Mouse (Mus musculus) liver, postnatal 0 days (tissue): ENCODE data around the gene Ermard. TPM values are rescaled to one million over a fixed set of nuclear protein-coding genes. Genes with fewer than 3 reads are reported as not detected.
"Not testable (repeated sequence)": the region's sequence is repeated elsewhere in the genome, so short reads cannot be mapped to it uniquely, and the experiment has no call there.

ENCODE experiments used
- ATAC-seq: fragments of 200-750 bp; cut with Nextera tagmentation; 2 replicates; pipeline ENCODE4 v1.8.0; 2017; ENCODE audit warnings: mild to moderate bottlenecking, moderate library complexity
- DNase-seq: peaks from one replicate; pipeline ENCODE4 v3.0.0-alpha.2; 2016
- H3K27ac ChIP-seq: fragments of 300-500 bp; sonication (generic); 2 replicates; pipeline ENCODE4 v1.5.1; 2014; ENCODE audit warnings: antibody characterized with exemption, moderate library complexity, mild to moderate bottlenecking, low read depth
- H3K27me3 ChIP-seq: fragments of 300-500 bp; sonication (generic); 2 replicates; pipeline ENCODE4 v1.6.1; 2014; ENCODE audit warnings: low read length, control low read depth, mixed read lengths; ENCODE audit not compliant: insufficient read depth
- H3K36me3 ChIP-seq: fragments of 300-500 bp; sonication (generic); replicated peaks from 2 replicates; pipeline ENCODE4 v1.6.1; 2014; ENCODE audit warnings: mild to moderate bottlenecking, control low read depth, low read length, moderate library complexity, mixed read lengths; ENCODE audit not compliant: insufficient read depth
- H3K4me1 ChIP-seq: fragments of 300-500 bp; sonication (generic); 2 replicates; pipeline ENCODE4 v1.6.1; 2014; ENCODE audit warnings: antibody characterized with exemption, mild to moderate bottlenecking, control low read depth; ENCODE audit not compliant: insufficient read depth
- H3K4me2 ChIP-seq: fragments of 300-500 bp; sonication (generic); 2 replicates; pipeline ENCODE4 v1.6.1; 2014; ENCODE audit warnings: low read depth, mild to moderate bottlenecking, low read length, moderate library complexity, mixed read lengths
- H3K4me3 ChIP-seq: fragments of 300-500 bp; sonication (generic); 2 replicates; pipeline ENCODE4 v1.5.1; 2014; ENCODE audit warnings: low read depth, low read length
- H3K9ac ChIP-seq: fragments of 300-500 bp; sonication (generic); replicated peaks from 2 replicates; pipeline ENCODE4 v1.6.1; 2014; ENCODE audit warnings: mild to moderate bottlenecking, moderate library complexity
- H3K9me3 ChIP-seq: fragments of 300-500 bp; sonication (generic); 2 replicates; pipeline ENCODE4 v1.6.1; 2016; ENCODE audit warnings: mild to moderate bottlenecking, control low read depth, low read length, mixed read lengths
- WGBS: fragments of 180-500 bp; shearing (Covaris S2); extraction: QIAGEN DNeasy Blood & Tissue Kit; methylation state at CpG from one replicate; pipeline ENCODE4 v1.1.7; 2014; ENCODE audit not compliant: insufficient replicate concordance; 5-methylcytosine and 5-hydroxymethylcytosine counted together
- polyA plus RNA-seq: library from polyadenylated mRNA; unstranded; fragments of >200 nt; fragmentation: Nextera tagmentation; extraction: Ambion mirVana; gene quantifications from 2 replicates; pipeline ENCODE4 v1.2.1, GENCODE M21; 2015

Ermard gene
- polyA plus RNA-seq, 1 experiment from 2014 or later = 27.2 TPM

- not testable (repeated sequence) for H3K9ac ChIP-seq, H3K9me3 ChIP-seq, H3K4me1 ChIP-seq, H3K36me3 ChIP-seq, H3K27ac ChIP-seq, H3K4me3 ChIP-seq, H3K4me2 ChIP-seq, H3K27me3 ChIP-seq, DNase-seq
- WGBS = no CpG with 5 or more reads among the region's 48 CpGs
- ATAC-seq = peak; percentile 46
Measured at GRCm38 (mm10) chr17:15024502-15025193, 16.4 kb upstream of the Ermard start.

DNA sequence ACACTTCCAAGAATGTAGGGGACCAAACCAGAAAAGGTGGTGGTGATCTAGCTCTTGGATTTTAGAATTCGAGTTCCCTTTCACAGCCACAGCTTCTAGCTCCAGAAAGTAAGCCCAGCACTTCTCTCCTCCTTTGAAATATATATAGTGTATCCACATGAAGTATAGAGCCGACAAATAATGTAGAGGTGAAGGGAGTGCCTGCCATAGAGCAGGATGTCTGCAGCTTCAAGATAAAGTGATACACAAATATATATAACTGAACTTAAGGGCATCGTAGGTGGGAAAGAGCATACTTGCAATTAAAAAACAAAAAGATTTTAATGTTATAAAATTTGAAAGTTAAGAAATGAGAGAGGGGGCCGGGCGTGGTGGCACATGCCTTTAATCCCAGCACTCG, 15.5 kb upstream of the Ermard start:
- DNase-seq, H3K9me3 ChIP-seq, H3K4me3 ChIP-seq, ATAC-seq, H3K27ac ChIP-seq, H3K27me3 ChIP-seq, H3K4me1 ChIP-seq, H3K36me3 ChIP-seq, H3K4me2 ChIP-seq, H3K9ac ChIP-seq: not testable (repeated sequence)
- no CpG with 5 or more reads among the region's 6 CpGs for WGBS

GRCm38 (mm10) chr17:15031414-15031813, 9.6 kb upstream of the Ermard start:
- ATAC-seq = peak; percentile 80
- not testable (repeated sequence) for H3K9me3 ChIP-seq, H3K27me3 ChIP-seq

DNA sequence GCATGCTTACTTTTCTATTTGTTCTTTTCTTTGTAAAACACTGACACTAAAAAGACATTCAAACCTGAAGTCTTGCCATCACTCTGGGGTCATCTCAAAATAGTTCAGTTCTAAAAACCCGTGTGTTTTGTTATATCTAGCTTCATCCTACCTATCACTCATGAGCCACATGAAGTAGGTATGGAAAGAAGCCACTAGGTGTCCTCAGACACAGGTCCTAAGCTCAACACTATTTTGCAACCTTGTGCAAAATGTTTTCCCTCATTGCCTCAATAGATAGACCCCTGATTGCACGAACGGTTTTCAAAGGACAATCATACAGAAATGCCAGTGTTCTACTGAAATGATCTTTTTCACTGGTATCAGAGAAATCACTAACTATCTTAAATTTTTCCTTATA, 553 bp upstream of the Ermard start:
- H3K27me3 ChIP-seq, H3K9ac ChIP-seq, H3K9me3 ChIP-seq, H3K36me3 ChIP-seq, H3K27ac ChIP-seq, H3K4me1 ChIP-seq, H3K4me2 ChIP-seq, H3K4me3 ChIP-seq, DNase-seq: not testable (repeated sequence)
- WGBS = no CpG with 5 or more reads among the region's 3 CpGs
- peak; percentile 47 for ATAC-seq

More at GRCm38 (mm10) chr17:15031414-15031813, 9.6 kb upstream of the Ermard start:
- H3K4me1 ChIP-seq, H3K9ac ChIP-seq, H3K4me2 ChIP-seq, H3K36me3 ChIP-seq, H3K4me3 ChIP-seq, DNase-seq, H3K27ac ChIP-seq: not testable (repeated sequence)
- WGBS = no CpG with 5 or more reads among the region's 4 CpGs

DNA sequence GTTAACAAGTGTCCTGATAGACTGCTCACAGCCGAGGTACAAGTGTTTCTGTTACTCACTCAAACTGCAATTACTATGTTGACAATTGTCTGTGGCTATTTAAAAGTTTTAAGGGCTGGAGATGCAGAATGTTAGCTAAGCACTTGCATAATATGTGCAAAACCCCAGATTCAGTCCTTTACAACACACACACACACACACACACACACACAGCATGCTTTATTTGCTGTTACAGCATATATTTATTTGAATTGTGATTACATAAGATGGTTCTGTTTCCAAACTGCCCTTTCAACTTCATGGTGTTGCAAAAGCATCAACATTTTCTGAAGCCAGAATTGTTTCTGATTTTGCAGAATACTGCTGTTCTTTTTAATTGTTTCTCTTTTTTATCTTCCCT, 9.3 kb downstream of the Ermard start:
- not testable (repeated sequence) for H3K4me3 ChIP-seq, H3K9me3 ChIP-seq, H3K4me1 ChIP-seq, H3K27ac ChIP-seq, H3K9ac ChIP-seq, H3K27me3 ChIP-seq, H3K4me2 ChIP-seq, H3K36me3 ChIP-seq, DNase-seq
- peak; percentile 76 for ATAC-seq
- no CpG with 5 or more reads among the region's 1 CpGs for WGBS

- not testable (repeated sequence) for ATAC-seq, H3K9ac ChIP-seq, H3K4me3 ChIP-seq, H3K27ac ChIP-seq, H3K27me3 ChIP-seq, H3K4me2 ChIP-seq, H3K9me3 ChIP-seq, H3K4me1 ChIP-seq, DNase-seq
- peaks cover 10% of the 10 kb centered on the region for H3K36me3 ChIP-seq
- 78% methylated on average over 1 of the region's 1 CpGs for WGBS
Measured at GRCm38 (mm10) chr17:15052766-15053165, 11.8 kb downstream of the Ermard start.

GRCm38 (mm10) chr17:15053183-15053828, 12.3 kb downstream of the Ermard start:
- H3K4me2 ChIP-seq, DNase-seq, H3K27ac ChIP-seq, H3K9me3 ChIP-seq, H3K9ac ChIP-seq, H3K4me1 ChIP-seq, H3K4me3 ChIP-seq, H3K27me3 ChIP-seq: not testable (repeated sequence)
- peak; percentile 72 for ATAC-seq
- 87% methylated on average over 5 of the region's 8 CpGs for WGBS
- H3K36me3 ChIP-seq = peaks cover 11% of the 10 kb centered on the region

GRCm38 (mm10) chr17:15053829-15054200, 12.8 kb downstream of the Ermard start:
- not testable (repeated sequence) for H3K27ac ChIP-seq, H3K9ac ChIP-seq, ATAC-seq, H3K27me3 ChIP-seq, H3K4me2 ChIP-seq, DNase-seq, H3K4me1 ChIP-seq, H3K4me3 ChIP-seq, H3K9me3 ChIP-seq
- WGBS = 88% methylated on average over 12 of the region's 13 CpGs
- peaks cover 14% of the 10 kb centered on the region for H3K36me3 ChIP-seq
